In genomic region chr15:99825211-99825610, GRCm38 (mm10) we compare ENCODE assay signal across 31 mouse cellular contexts. TPM values are rescaled to one million over a fixed set of nuclear protein-coding genes. Genes with fewer than 3 reads are reported as not detected.
DNase-seq lines count a peak whose midpoint lies in the region; ATAC-seq lines count a peak whose summit lies in the region.
"Had no signal": no experiment of that assay in that cellular context is flagged by ENCODE, and none has a peak within 500 bp of the region (broad histone marks: within the 10 kb centered on the region; RNA-seq: fewer than 3 reads in every experiment).

No protein-coding gene starts in this region.

- H3K27ac ChIP-seq in forebrain, embryonic 15.5 days (replicated peaks) = 0 out of 2 replicates have a peak overlapping the region, but pooled peaks have one; percentile 11
- no peak overlapping the region for H3K27ac ChIP-seq in forebrain, embryonic 11.5 days (ENCODE audit: low read depth, low read length)
- H3K27ac ChIP-seq in heart, embryonic 10.5 days = no peak overlapping the region
- H3K27ac ChIP-seq: embryonic facial prominence, embryonic 15.5 days; hindbrain, embryonic 14.5 days; left cerebral cortex, adult 2 months; limb, embryonic 13.5 days; liver, embryonic 12.5 days; neural tube, embryonic 12.5 days; stomach, postnatal 0 days had no signal

- WGBS in forebrain, embryonic 15.5 days = 86% methylated on average over 3 of the region's 3 CpGs
- 92% methylated on average over 3 of the region's 3 CpGs for WGBS in forebrain, embryonic 11.5 days
- WGBS in heart, embryonic 10.5 days = 87% methylated on average over 3 of the region's 3 CpGs

- H3K27me3 ChIP-seq in forebrain, embryonic 15.5 days = no peaks in the 10 kb centered on the region
- H3K27me3 ChIP-seq in forebrain, embryonic 11.5 days (ENCODE audit: control insufficient read depth, insufficient read depth, low read length) = no peaks in the 10 kb centered on the region
- no peaks in the 10 kb centered on the region for H3K27me3 ChIP-seq in heart, embryonic 10.5 days (ENCODE audit: insufficient read depth, poor library complexity, severe bottlenecking)
- H3K27me3 ChIP-seq: embryonic facial prominence, embryonic 15.5 days; limb, embryonic 13.5 days; liver, embryonic 12.5 days; neural tube, embryonic 12.5 days had no signal

- no peak overlapping the region for H3K9ac ChIP-seq in forebrain, embryonic 15.5 days (replicated peaks)
- no peak overlapping the region for H3K9ac ChIP-seq in forebrain, embryonic 11.5 days (ENCODE audit: low read length)
- H3K9ac ChIP-seq: embryonic facial prominence, embryonic 15.5 days; hindbrain, embryonic 14.5 days; limb, embryonic 13.5 days; liver, embryonic 12.5 days; liver, postnatal 0 days; neural tube, embryonic 12.5 days had no signal

- no peak overlapping the region for H3K4me3 ChIP-seq in forebrain, embryonic 15.5 days
- no peak overlapping the region for H3K4me3 ChIP-seq in forebrain, embryonic 11.5 days (ENCODE audit: low read depth, low read length)
- H3K4me3 ChIP-seq in heart, embryonic 10.5 days = no peak overlapping the region
- H3K4me3 ChIP-seq: embryonic facial prominence, embryonic 15.5 days; left cerebral cortex, adult 2 months; limb, embryonic 13.5 days; liver, embryonic 12.5 days; myocyte; neural tube, embryonic 12.5 days had no signal

- no peak for ATAC-seq in forebrain, embryonic 15.5 days (replicated peaks)
- ATAC-seq in forebrain, embryonic 11.5 days (replicated peaks; ENCODE audit: low FRiP score) = no peak
- ATAC-seq in monocyte, adult 5-6 weeks (replicated peaks; ENCODE audit: insufficient number of reproducible peaks, low FRiP score, low TSS enrichment, poor library complexity, severe bottlenecking) = peak; percentile 41; the same call in 1 of the 2 replicates
- ATAC-seq: inflammation-experienced regulatory T-cells, adult 6 months; liver, embryonic 12.5 days; liver, postnatal 0 days; midbrain, embryonic 16.5 days had no signal

- no peaks in the 10 kb centered on the region for H3K36me3 ChIP-seq in forebrain, embryonic 15.5 days
- no peaks in the 10 kb centered on the region for H3K36me3 ChIP-seq in forebrain, embryonic 11.5 days (ENCODE audit: control insufficient read depth, insufficient read depth, low read length)
- no peaks in the 10 kb centered on the region for H3K36me3 ChIP-seq in heart, embryonic 10.5 days
- H3K36me3 ChIP-seq: embryonic facial prominence, embryonic 15.5 days; G1E; limb, embryonic 13.5 days; liver, embryonic 12.5 days; neural tube, embryonic 12.5 days had no signal

- peaks cover 14% of the 10 kb centered on the region for H3K4me1 ChIP-seq in forebrain, embryonic 15.5 days
- 0 out of 2 replicates have a peak, but pooled peaks cover 5% of the 10 kb centered on the region for H3K4me1 ChIP-seq in forebrain, embryonic 11.5 days (replicated peaks; ENCODE audit: control insufficient read depth, insufficient read depth, low read length)
- peaks cover 20% of the 10 kb centered on the region; the same call in 1 of the 2 replicates for H3K4me1 ChIP-seq in heart, embryonic 10.5 days
- H3K4me1 ChIP-seq: liver, embryonic 12.5 days; neural tube, embryonic 12.5 days had no signal

- peak; percentile 37 for DNase-seq in adrenal gland, postnatal 10 days
- DNase-seq in adrenal gland, adult 18-20 months (ENCODE audit: low spot score in 2 of 2) = no peak
- DNase-seq in forebrain, embryonic 11.5 days (ENCODE audit: low spot score) = no peak
- peak; percentile 36 to 54 for DNase-seq in heart, adult 9 months (ENCODE audit: low spot score in 2 of 2)
- DNase-seq in heart, embryonic 10.5 days (ENCODE audit: low spot score) = no peak
- DNase-seq in layer of hippocampus, adult 8-10 months (ENCODE audit: low spot score in 2 of 2) = no peak
- DNase-seq: adrenal gland, postnatal 14 days; cerebellum, adult 18-20 months; cerebellum, postnatal 10 days; heart, postnatal 36 days; kidney, adult 11 months; kidney, postnatal 14 days; liver, postnatal 0 days; lung, postnatal 36 days; right cerebral cortex, adult 18-20 months; thymus, adult 18-20 months; thymus, postnatal 36 days had no signal

- no peaks in the 10 kb centered on the region for H3K9me3 ChIP-seq in forebrain, embryonic 15.5 days
- H3K9me3 ChIP-seq in forebrain, embryonic 11.5 days (ENCODE audit: control insufficient read depth, low read length) = no peaks in the 10 kb centered on the region
- no peaks in the 10 kb centered on the region for H3K9me3 ChIP-seq in heart, embryonic 10.5 days
- H3K9me3 ChIP-seq: embryonic facial prominence, embryonic 15.5 days; G1E; limb, embryonic 13.5 days; liver, embryonic 12.5 days; neural tube, embryonic 12.5 days had no signal

- no peak overlapping the region for H3K4me2 ChIP-seq in forebrain, embryonic 15.5 days (replicated peaks)
- no peak overlapping the region for H3K4me2 ChIP-seq in forebrain, embryonic 11.5 days (ENCODE audit: low read depth, low read length, severe bottlenecking)
- H3K4me2 ChIP-seq: embryonic facial prominence, embryonic 15.5 days; hindbrain, embryonic 14.5 days; limb, embryonic 13.5 days; liver, embryonic 12.5 days; midbrain, embryonic 11.5 days; neural tube, embryonic 12.5 days had no signal

RNA-seq across cellular contexts. Expression of gene Lima1, which starts 50.0 kb away (rescaled TPM):
- total RNA-seq in adrenal gland, postnatal 10 days (2021) = 10 to 100 TPM; 37.7 to 39.7 TPM
- total RNA-seq in adrenal gland, adult 18-20 months (2021) = 10 to 100 TPM; 35.4 to 39.9 TPM
- polyA plus RNA-seq in forebrain, embryonic 15.5 days (2015; fragmentation: Nextera tagmentation; extraction: Ambion mirVana) = 37.9 and 38.4 TPM in 2 replicates
- 40.3 and 40.5 TPM in 2 replicates for polyA plus RNA-seq in forebrain, embryonic 11.5 days (2014; fragmentation: Nextera tagmentation; extraction: Ambion mirVana)
- 25.9 and 29.4 TPM in 2 replicates for polyA plus RNA-seq in heart, embryonic 10.5 days (2016; fragmentation: Nextera tagmentation; extraction: Ambion mirVana)
- 21.8 to 31.4 TPM (median 27.4 TPM) in 3 replicates for total RNA-seq in monocyte, adult 5-6 weeks (2017)
- 10 to 100 TPM; 11.0 to 14.6 (median 13.1) TPM for total RNA-seq in layer of hippocampus, adult 8-10 months (2022)

RNA-seq across cellular contexts. Expression of gene Cers5, which starts 52.5 kb away (rescaled TPM):
- total RNA-seq in adrenal gland, postnatal 10 days (2021) = 10 to 100 TPM; 35.9 to 41.6 TPM
- 10 to 100 TPM; 40.8 to 53.7 TPM for total RNA-seq in adrenal gland, adult 18-20 months (2021)
- 69.4 and 69.7 TPM in 2 replicates for polyA plus RNA-seq in forebrain, embryonic 15.5 days (2015; fragmentation: Nextera tagmentation; extraction: Ambion mirVana)
- polyA plus RNA-seq in forebrain, embryonic 11.5 days (2014; fragmentation: Nextera tagmentation; extraction: Ambion mirVana) = 59.2 and 59.7 TPM in 2 replicates
- 56.5 and 60.3 TPM in 2 replicates for polyA plus RNA-seq in heart, embryonic 10.5 days (2016; fragmentation: Nextera tagmentation; extraction: Ambion mirVana)
- total RNA-seq in monocyte, adult 5-6 weeks (2017) = 56.2 to 67.9 TPM (median 57.5 TPM) in 3 replicates
- total RNA-seq in layer of hippocampus, adult 8-10 months (2022) = 10 to 100 TPM; 24.9 to 34.7 (median 31.4) TPM

Comparison
In these comparisons a context has a peak if more than half of its experiments do, and no peak if none do; other contexts are left out.
1. DNase-seq: peak in adrenal gland, postnatal 10 days (single experiment) and heart, adult 9 months (2 of 2); none in adrenal gland, adult 18-20 months (0 of 2), forebrain, embryonic 11.5 days (single experiment), heart, embryonic 10.5 days (single experiment) and layer of hippocampus, adult 8-10 months (0 of 2).